Mouse (Mus musculus): ENCODE data around the gene Prl8a1. TPM values are rescaled to one million over a fixed set of nuclear protein-coding genes. Genes with fewer than 3 reads are reported as not detected.

The Prl8a1 gene
- polyA plus RNA-seq (2012; rRNA removed): not detected in 2 replicates
- not detected in 2 replicates for polyA plus RNA-seq (2014; fragmentation: Nextera tagmentation; extraction: Ambion mirVana)

- no peak within 1 kb of the TSS for H3K4me3 ChIP-seq (ENCODE audit: insufficient read depth in 1 of 2, low read depth in 2 of 2, low read length in 2 of 2)
- no peaks in the 10 kb centered on the region for H3K4me1 ChIP-seq (replicated peaks; ENCODE audit: control insufficient read depth in 2 of 2, insufficient read depth in 2 of 2, low read length in 1 of 2)
- no peak for DNase-seq (ENCODE audit: low read depth in 3 of 3, low spot score in 3 of 3)
- H3K27me3 ChIP-seq (ENCODE audit: control insufficient read depth, insufficient read depth, low read length): no peaks in the 10 kb centered on the region
- TF ChIP-seq CTCF (IDR thresholded peaks at IDR 0.05; ENCODE audit: low read depth) (no peak), EP300 (IDR thresholded peaks at IDR 0.05; ENCODE audit: low read depth) (no peak)
- H3K27ac ChIP-seq: no peak within 1 kb of the TSS
- ATAC-seq (ENCODE audit: insufficient read depth): no peak
- WGBS (ENCODE audit: insufficient replicate concordance): 52% methylated on average over 2 of the region's 2 CpGs
- no peaks in the 10 kb centered on the region for H3K9me3 ChIP-seq (ENCODE audit: control insufficient read depth, low read length)
- H3K9ac ChIP-seq (replicated peaks): no peak within 1 kb of the TSS
- H3K36me3 ChIP-seq (replicated peaks; ENCODE audit: control insufficient read depth, insufficient read depth, low read depth): no peaks in the 10 kb centered on the region
- H3K4me2 ChIP-seq (ENCODE audit: low read depth): no peak within 1 kb of the TSS
These were observed at the start of gene Prl8a1 for GRCm38 (mm10) chr13:27582071-27582470. Gene Prl8a1 (minus strand): TSS chr13:27582171.

DNA sequence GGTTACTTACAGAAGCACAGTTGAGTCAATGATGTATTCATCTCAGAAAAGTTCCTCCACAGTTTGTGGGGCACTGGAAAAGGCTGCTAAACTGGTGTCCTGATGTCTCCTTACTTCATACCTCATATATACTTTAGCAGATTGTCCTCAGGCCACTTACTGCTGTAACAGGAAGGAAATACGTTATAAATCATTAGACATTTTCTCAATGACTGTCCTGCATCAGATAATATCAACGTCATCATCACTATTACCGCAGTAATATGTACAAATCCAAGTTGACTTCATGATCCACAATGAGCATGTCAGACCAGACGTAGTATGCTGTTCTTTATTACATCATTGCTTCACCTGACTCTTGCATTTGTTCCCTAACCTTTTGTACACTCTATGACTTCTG is 28.5 kb upstream of the Prl8a1 start, which contains the start of gene Prl7b1:
Gene Prl7b1 (minus strand): TSS at position 101 of the 400 bp plus-strand sequence.
- H3K4me3 ChIP-seq (ENCODE audit: insufficient read depth in 1 of 2, low read depth in 2 of 2, low read length in 2 of 2): no peak within 1 kb of the TSS
- no peak for ATAC-seq (ENCODE audit: insufficient read depth)
- H3K36me3 ChIP-seq (replicated peaks; ENCODE audit: control insufficient read depth, insufficient read depth, low read depth): no peaks in the 10 kb centered on the region
- H3K27ac ChIP-seq: no peak within 1 kb of the TSS
- TF ChIP-seq EP300 (IDR thresholded peaks at IDR 0.05; ENCODE audit: low read depth) (no peak), CTCF (IDR thresholded peaks at IDR 0.05; ENCODE audit: low read depth) (no peak)
- H3K9me3 ChIP-seq (ENCODE audit: control insufficient read depth, low read length): no peaks in the 10 kb centered on the region
- H3K4me2 ChIP-seq (ENCODE audit: low read depth): no peak within 1 kb of the TSS
- no peaks in the 10 kb centered on the region for H3K4me1 ChIP-seq (replicated peaks; ENCODE audit: control insufficient read depth in 2 of 2, insufficient read depth in 2 of 2, low read length in 1 of 2)
- H3K9ac ChIP-seq (replicated peaks): no peak within 1 kb of the TSS
- no peak for DNase-seq (ENCODE audit: low read depth in 3 of 3, low spot score in 3 of 3)
- 34% methylated on average over 4 of the region's 4 CpGs for WGBS (ENCODE audit: insufficient replicate concordance)
- H3K27me3 ChIP-seq (ENCODE audit: control insufficient read depth, insufficient read depth, low read length): no peaks in the 10 kb centered on the region

GRCm38 (mm10) chr13:27564506-27564905 is 17.5 kb downstream of the Prl8a1 start, which contains the start of gene Prl8a9:
Gene Prl8a9 (minus strand): TSS chr13:27564606.
- no peak within 1 kb of the TSS for H3K27ac ChIP-seq
- TF ChIP-seq CTCF (IDR thresholded peaks at IDR 0.05; ENCODE audit: low read depth): no peak
- no peak for TF ChIP-seq EP300 (IDR thresholded peaks at IDR 0.05; ENCODE audit: low read depth)
- no peaks in the 10 kb centered on the region for H3K4me1 ChIP-seq (replicated peaks; ENCODE audit: control insufficient read depth in 2 of 2, insufficient read depth in 2 of 2, low read length in 1 of 2)
- no peaks in the 10 kb centered on the region for H3K9me3 ChIP-seq (ENCODE audit: control insufficient read depth, low read length)
- no peak within 1 kb of the TSS for H3K9ac ChIP-seq (replicated peaks)
- no peak within 1 kb of the TSS for H3K4me2 ChIP-seq (ENCODE audit: low read depth)
- 43% methylated on average over 2 of the region's 2 CpGs for WGBS (ENCODE audit: insufficient replicate concordance)
- no peak for DNase-seq (ENCODE audit: low read depth in 3 of 3, low spot score in 3 of 3)
- no peak for ATAC-seq (ENCODE audit: insufficient read depth)
- no peak within 1 kb of the TSS for H3K4me3 ChIP-seq (ENCODE audit: insufficient read depth in 1 of 2, low read depth in 2 of 2, low read length in 2 of 2)
- H3K27me3 ChIP-seq (ENCODE audit: control insufficient read depth, insufficient read depth, low read length): no peaks in the 10 kb centered on the region
- H3K36me3 ChIP-seq (replicated peaks; ENCODE audit: control insufficient read depth, insufficient read depth, low read depth): no peaks in the 10 kb centered on the region

DNA sequence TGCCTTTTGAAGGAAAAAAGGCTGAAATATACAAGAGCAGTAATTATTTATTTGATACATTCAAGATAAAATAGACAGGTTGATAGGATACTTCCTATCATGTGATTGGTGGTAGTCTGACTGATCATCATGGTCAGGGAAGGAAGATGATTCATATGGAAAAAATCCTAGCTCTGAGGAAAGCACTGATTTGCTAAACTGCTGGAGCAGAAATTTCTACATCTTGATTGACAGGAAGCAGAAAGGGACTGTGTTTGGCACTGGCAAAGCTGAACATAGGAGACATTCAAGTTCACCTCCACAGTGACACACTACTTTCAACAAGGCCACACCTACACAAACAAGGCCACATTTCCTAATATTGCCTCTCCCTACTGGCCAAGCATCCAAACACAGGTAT is 28.6 kb downstream of the Prl8a1 start:
- Histone ChIP-seq H3K36me3 (replicated peaks; ENCODE audit: control insufficient read depth, insufficient read depth, low read depth) (no peaks in the 10 kb centered on the region), H3K9me3 (ENCODE audit: control insufficient read depth, low read length) (no peaks in the 10 kb centered on the region), H3K4me2 (ENCODE audit: low read depth) (no peak overlapping the region), H3K9ac (replicated peaks) (no peak overlapping the region), H3K4me3 (ENCODE audit: insufficient read depth in 1 of 2, low read depth in 2 of 2, low read length in 2 of 2) (no peak overlapping the region), H3K27me3 (ENCODE audit: control insufficient read depth, insufficient read depth, low read length) (no peaks in the 10 kb centered on the region), H3K4me1 (replicated peaks; ENCODE audit: control insufficient read depth in 2 of 2, insufficient read depth in 2 of 2, low read length in 1 of 2) (no peaks in the 10 kb centered on the region), H3K27ac (no peak overlapping the region)
- ATAC-seq (ENCODE audit: insufficient read depth) (no peak), DNase-seq (ENCODE audit: low read depth in 3 of 3, low spot score in 3 of 3) (no peak)
- no peak for TF ChIP-seq CTCF (IDR thresholded peaks at IDR 0.05; ENCODE audit: low read depth)
- no peak for TF ChIP-seq EP300 (IDR thresholded peaks at IDR 0.05; ENCODE audit: low read depth)

Other genes with a start within 250 kb of the Prl8a1 start
- gene Prl8a2, start 236.5 kb downstream of the Prl8a1 start, polyA plus RNA-seq (2012; rRNA removed): not detected in 2 replicates
- not detected in 2 replicates for gene Prl8a2, start 236.5 kb downstream of the Prl8a1 start, polyA plus RNA-seq (2014; fragmentation: Nextera tagmentation; extraction: Ambion mirVana)
- gene Prl2b1, start 191.3 kb downstream of the Prl8a1 start, polyA plus RNA-seq (2012; rRNA removed): not detected in 2 replicates
- gene Prl2b1, start 191.3 kb downstream of the Prl8a1 start, polyA plus RNA-seq (2014; fragmentation: Nextera tagmentation; extraction: Ambion mirVana): not detected in 2 replicates
- not detected in 2 replicates for gene Prl8a6, start 143.5 kb downstream of the Prl8a1 start, polyA plus RNA-seq (2012; rRNA removed)
- not detected in 2 replicates for gene Prl8a6, start 143.5 kb downstream of the Prl8a1 start, polyA plus RNA-seq (2014; fragmentation: Nextera tagmentation; extraction: Ambion mirVana)
- not detected in 2 replicates for gene Prl8a8, start 69.0 kb downstream of the Prl8a1 start, polyA plus RNA-seq (2012; rRNA removed)
- gene Prl8a8, start 69.0 kb downstream of the Prl8a1 start, polyA plus RNA-seq (2014; fragmentation: Nextera tagmentation; extraction: Ambion mirVana): not detected in 2 replicates
- gene Prl8a9, start 17.6 kb downstream of the Prl8a1 start, polyA plus RNA-seq (2012; rRNA removed): not detected in 2 replicates
- not detected in 2 replicates for gene Prl8a9, start 17.6 kb downstream of the Prl8a1 start, polyA plus RNA-seq (2014; fragmentation: Nextera tagmentation; extraction: Ambion mirVana)
- not detected in 2 replicates for gene Prl7b1, start 28.4 kb upstream of the Prl8a1 start, polyA plus RNA-seq (2012; rRNA removed)
- not detected in 2 replicates for gene Prl7b1, start 28.4 kb upstream of the Prl8a1 start, polyA plus RNA-seq (2014; fragmentation: Nextera tagmentation; extraction: Ambion mirVana)
- not detected in 2 replicates for gene Prl7a1, start 60.3 kb upstream of the Prl8a1 start, polyA plus RNA-seq (2012; rRNA removed)
- not detected in 2 replicates for gene Prl7a1, start 60.3 kb upstream of the Prl8a1 start, polyA plus RNA-seq (2014; fragmentation: Nextera tagmentation; extraction: Ambion mirVana)
- 0.02 TPM in 1 of 2 replicates, not detected in the other for gene Prl7a2, start 85.9 kb upstream of the Prl8a1 start, polyA plus RNA-seq (2012; rRNA removed)
- not detected in 2 replicates for gene Prl7a2, start 85.9 kb upstream of the Prl8a1 start, polyA plus RNA-seq (2014; fragmentation: Nextera tagmentation; extraction: Ambion mirVana)
- gene Prl7d1, start 134.6 kb upstream of the Prl8a1 start, polyA plus RNA-seq (2012; rRNA removed): not detected in 2 replicates
- gene Prl7d1, start 134.6 kb upstream of the Prl8a1 start, polyA plus RNA-seq (2014; fragmentation: Nextera tagmentation; extraction: Ambion mirVana): not detected in 2 replicates
- gene Prl7c1, start 198.6 kb upstream of the Prl8a1 start, polyA plus RNA-seq (2012; rRNA removed): not detected in 2 replicates
- not detected in 2 replicates for gene Prl7c1, start 198.6 kb upstream of the Prl8a1 start, polyA plus RNA-seq (2014; fragmentation: Nextera tagmentation; extraction: Ambion mirVana)
- gene Prl2a1, start 219.5 kb upstream of the Prl8a1 start, polyA plus RNA-seq (2012; rRNA removed): not detected in 2 replicates
- gene Prl2a1, start 219.5 kb upstream of the Prl8a1 start, polyA plus RNA-seq (2014; fragmentation: Nextera tagmentation; extraction: Ambion mirVana): not detected in 2 replicates

Data from liver, embryonic 14.5 days (tissue).